Mouse (Mus musculus) right cerebral cortex, postnatal 14 days (tissue): Measurements from ENCODE around the gene Satb1.

Experiments used
- DNase-seq: peaks from one replicate; pipeline ENCODE4 v3.0.0; 2022

Satb1 gene

GRCm38 (mm10) chr17:51832900-51833577 lies at the start of gene Satb1:
Gene Satb1, minus strand, starts transcription at chr17:51833290.
- peak; percentile 59 for DNase-seq

DNA sequence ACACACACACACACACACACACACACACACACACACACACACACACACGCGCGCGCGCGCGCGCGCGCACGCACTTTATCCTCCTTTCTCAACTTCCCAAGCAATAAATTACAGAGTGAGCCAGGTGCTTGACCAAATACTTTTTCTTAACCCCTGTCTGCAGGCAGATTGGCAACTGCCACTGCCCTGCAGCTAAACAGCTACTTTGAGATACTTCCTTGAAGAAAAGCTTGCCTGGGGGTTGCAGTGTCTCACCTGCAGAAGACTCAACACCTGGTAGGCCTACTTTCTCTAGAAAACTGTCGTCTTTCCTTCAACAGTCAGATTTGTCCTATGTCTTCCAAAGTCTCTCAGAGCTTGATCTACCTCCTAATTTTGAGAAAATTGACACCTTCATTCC lies 49.5 kb upstream of the Satb1 start:
- no peak for DNase-seq

GRCm38 (mm10) chr17:51880895-51881622 lies 48.0 kb upstream of the Satb1 start:
- DNase-seq: no peak

DNA sequence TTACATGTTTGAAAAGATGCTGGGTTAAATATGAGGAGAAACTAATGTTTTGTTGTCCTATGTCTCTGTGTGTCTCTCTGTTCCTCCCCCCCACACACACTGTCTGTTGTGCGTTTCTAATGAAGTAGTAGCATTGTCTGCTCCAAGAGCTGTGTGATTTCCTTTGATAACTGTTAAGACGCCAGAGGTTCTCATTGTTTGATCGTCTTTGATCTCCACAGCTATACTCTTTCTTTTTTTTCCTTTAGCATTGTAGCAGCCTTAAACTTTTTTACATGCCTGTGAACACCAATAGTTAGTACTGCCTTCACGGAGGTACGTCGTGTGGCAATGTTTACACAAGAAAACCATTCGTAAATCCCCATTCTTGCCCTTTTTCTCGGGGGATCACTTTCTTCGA lies 47.1 kb upstream of the Satb1 start:
- no peak for DNase-seq

GRCm38 (mm10) chr17:51879736-51880135 lies 46.6 kb upstream of the Satb1 start:
- no peak for DNase-seq

GRCm38 (mm10) chr17:51879171-51879570 lies 46.1 kb upstream of the Satb1 start:
- DNase-seq: no peak

GRCm38 (mm10) chr17:51876471-51876870 lies 43.4 kb upstream of the Satb1 start:
- no peak for DNase-seq

DNA sequence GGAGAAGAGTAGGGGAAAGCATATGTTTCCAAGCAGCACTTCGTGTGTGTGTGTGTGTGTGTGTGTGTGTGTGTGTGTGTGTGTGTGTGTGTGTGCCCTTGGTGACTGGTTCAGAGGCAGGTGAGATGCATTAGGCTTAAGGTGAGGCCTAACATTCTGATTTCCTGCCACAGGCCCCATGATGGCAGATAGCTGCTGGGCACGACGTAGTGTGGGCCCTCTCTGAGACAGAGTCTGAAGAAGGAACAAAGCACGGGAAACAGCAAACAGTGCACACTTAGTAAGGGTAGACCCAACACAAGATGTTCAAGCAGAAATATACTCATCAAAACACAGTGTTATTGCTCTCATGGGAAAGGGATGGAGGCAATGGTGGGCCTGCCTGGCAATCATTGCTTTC lies 24.5 kb upstream of the Satb1 start:
- no peak for DNase-seq

DNA sequence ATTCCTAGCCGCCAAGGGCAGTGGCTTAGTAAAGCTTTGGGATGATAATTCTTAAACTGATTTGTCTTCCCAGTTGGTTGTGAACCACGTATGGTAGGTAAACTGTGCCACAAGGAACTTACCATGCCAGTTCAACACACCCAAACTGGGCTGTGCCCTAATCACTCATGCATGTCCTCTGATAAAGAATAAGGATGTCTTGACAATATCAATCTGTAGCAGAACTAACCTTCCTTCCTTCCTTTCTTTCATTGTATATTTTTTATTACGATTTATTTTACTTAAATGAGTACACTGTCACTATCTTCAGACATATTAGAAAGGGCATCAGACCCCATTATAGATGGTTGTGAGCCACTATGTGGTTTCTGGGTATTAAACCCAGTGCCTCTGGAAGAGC lies 23.2 kb upstream of the Satb1 start:
- DNase-seq: no peak

- no peak for DNase-seq
Measured at GRCm38 (mm10) chr17:51855261-51855660, 22.2 kb upstream of the Satb1 start.

DNA sequence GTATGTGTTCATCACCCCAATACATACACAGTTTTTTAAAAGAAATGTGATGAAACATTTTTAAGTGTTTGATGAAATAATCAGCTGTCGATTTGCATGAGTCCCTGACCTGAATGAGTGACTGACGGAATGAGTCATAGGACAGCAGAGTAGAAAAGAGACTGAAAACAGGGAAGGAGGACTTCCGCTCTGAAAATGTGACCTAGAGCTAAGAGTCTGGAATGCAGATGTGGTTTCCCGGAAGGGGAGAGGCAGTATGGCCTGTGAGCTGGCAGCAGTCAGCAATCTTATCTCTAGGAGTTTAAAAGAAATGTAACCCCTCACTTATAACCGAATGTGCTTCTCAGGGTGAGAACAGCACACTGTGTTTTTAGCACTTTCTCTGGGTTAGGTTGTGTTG lies 20.9 kb upstream of the Satb1 start:
- no peak for DNase-seq

DNA sequence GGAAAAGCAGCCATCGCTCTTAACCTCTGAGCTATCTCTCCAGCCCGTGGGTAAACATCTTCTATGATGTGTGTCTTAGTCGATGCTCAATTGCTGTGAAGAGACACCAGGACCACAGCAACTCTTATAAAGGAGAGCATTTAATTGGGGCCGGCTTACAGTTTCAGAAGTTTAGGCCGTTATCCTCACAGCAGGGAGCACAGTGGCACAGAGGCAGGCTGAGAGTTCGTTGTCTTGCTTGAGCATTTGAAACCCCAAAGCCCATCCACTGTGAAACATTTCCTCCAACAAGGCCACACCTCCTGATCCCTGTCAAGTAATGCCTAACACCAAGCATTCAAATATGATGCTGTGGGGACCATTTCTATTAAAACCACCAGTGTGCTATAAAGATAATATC lies 7.5 kb upstream of the Satb1 start:
- DNase-seq: no peak

DNA sequence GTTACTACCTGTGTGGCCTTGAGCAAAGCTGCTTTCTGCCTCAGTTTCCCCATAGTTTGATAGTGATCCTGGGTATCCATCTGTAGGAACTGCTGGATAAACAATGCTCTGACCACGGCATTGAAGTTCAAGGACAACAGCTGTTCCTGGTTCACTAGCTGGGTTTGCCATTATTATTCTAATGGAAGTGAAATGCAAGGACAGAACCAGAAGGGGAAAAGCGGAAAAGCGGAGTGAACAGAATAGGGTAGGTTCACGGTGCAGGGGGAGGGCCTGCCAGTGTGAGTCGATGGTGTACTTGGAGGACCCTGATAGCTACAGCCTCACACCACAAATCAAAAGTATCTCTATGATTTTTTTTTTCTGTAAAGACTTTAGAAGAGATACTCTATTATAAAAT lies 6.4 kb upstream of the Satb1 start:
- no peak for DNase-seq

- DNase-seq: no peak
Measured at GRCm38 (mm10) chr17:51836901-51837300, 3.8 kb upstream of the Satb1 start.

DNA sequence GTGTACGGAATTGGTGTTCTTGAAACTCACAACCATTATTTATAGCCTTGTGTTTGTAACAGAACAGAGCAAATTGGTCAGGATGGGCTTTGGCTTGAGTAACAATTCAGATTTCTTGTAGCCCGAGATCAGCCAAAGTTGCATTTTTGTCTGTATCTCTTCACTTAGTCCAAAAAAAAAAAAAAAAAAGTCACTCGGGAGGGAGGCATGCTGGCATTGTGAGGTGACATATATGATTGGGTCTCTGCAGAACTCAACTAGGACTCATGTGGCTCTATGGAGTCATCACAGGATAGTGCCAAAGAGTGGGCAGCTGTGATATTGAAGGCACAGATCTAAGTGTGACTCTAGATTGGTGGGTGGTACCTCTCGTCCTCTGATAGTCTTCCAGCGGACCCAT lies 3.2 kb upstream of the Satb1 start:
- DNase-seq: no peak

GRCm38 (mm10) chr17:51833578-51834361 lies 680 bp upstream of the Satb1 start:
- DNase-seq: no peak

DNA sequence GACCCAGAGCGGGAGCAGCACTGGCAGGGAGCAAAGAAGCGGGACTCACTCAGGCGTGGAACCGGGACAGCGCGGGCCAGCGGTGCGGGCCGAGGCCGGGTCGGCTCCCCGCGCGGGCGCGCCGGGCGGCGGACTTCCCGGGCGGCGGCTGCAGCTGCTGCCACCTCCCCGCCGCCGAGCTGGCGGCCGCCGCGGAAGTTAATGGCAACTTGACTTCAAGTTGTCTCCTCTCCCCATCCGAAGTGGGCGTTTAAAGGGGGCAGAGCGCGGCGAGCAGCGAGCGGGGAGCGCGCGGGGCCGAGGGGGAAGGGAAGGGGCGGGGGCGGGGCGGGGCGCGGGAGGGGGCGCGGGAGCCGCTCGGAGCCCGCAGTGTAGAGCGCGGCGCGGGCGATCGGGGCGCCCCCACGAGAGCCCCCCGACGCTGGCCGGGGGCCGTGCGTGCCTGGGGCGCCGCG lies 642 bp downstream of the Satb1 start:
- DNase-seq: peak; percentile 43

DNA sequence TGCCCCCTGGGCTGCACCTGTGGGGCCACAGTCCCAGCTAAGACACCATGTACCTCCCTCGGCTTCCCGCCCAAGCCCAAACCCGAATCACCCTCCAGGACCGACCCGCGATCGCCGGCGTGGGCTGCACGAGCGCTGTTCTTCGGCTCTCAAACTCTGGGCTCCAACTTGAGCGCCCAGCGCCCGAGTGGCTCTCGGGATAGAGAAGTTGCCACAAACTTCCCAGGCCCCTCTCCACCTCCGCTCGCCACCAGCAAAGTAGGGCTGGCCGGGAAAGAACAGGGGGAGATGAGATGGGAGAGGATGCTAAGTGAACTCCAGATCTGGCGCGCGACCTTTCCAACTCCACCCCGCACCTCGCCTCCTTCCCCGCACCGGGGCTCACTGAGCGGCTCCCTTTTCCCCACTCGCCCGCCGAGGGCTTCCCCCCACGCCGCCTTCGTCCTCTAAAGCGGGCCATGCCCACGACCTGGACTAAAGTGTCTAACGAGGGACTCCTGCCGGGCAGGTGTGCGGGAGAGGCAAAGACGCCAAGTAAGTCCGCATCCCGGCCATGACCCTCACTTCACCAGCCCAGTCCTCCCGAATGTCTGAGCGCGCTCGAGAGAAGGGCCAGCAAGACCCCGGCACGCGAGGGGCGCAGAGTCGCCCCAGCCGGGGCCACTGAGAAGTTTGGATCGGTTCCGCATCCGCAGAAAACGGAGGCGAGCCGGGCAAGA lies 1.2 kb downstream of the Satb1 start:
- DNase-seq: peak; percentile 15

- DNase-seq: no peak
Measured at GRCm38 (mm10) chr17:51831121-51831701, 1.9 kb downstream of the Satb1 start.

DNA sequence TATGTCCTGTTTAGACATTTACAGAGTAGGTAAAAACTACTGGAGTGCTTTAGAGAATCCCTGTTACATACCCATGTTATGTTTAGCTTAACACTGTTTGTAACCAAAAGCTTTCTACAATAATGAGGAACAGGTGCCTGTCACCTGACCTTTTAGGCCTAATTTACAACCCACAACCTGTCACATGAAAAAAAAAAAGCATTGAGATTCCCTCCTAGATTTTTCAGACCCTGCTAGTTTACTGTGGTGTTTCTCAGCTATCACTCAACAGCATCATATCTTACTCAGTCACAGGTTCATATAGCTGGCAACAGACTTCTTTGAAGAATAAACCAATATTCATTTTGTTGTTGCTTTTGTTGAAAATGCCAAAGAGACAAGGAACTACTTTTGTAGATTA lies 3.7 kb downstream of the Satb1 start:
- no peak for DNase-seq

DNA sequence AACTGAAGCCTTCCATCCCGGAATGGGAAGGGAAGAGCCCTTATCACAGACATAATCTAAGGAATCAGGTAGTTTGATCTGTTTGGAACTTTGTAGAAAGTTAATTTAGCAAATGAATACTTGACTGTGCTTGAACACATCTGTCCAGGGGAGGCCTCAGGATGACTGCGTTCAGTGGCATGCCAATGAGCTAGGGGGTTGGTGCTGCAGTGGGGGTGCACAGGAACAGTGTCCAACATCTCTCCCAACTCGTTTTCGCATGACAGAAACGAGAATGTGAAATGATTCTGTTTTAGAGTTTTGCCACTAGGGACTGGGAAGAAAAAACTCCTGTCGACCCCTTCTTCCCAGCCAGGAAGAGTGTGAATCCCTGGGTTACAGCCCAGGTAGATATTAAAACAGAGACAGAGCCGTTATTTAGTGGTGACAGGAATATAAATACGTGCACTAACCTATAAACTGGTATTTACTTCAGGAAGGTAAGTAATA lies 5.1 kb downstream of the Satb1 start:
- DNase-seq: no peak

DNA sequence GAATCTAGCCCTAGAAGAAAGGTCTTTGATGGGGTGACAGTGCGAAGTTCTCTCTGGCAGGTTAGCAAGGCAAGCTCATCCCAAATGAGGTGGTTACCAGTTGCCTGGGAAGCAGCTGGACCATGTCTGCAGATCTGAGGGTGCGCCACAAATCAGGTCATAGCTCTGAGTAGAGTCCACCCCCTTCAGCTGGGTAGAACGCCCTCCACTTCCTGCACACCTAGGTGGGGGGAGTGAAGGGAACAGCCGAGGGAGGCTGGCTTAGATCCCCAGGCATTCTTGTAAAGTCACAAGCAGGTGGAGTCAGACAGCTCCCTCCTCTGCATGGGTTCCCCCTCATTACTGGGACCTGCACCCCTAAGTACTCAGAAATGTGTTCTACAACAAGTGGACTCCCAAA lies 6.6 kb downstream of the Satb1 start:
- no peak for DNase-seq

DNA sequence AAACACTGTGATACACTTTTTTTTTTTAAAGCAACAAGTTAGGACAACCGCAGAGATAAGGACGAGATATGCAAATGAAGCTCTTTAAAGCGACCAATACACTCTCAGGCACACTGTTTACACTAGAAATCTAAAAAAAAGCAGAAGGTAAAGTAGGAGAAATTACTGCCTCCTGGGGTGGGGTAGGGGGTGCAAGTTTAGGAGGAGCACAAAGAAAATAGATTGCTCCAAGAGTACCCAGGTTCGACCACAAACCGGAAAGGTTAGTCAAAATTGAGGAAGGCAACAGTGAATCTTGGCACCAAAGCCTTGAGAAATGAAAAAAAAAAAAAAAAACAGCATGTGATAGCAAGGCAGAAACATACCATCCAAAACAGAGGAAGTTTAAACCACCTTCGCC lies 18.8 kb downstream of the Satb1 start:
- DNase-seq: no peak
